Mouse (Mus musculus) right cerebral cortex, adult 2 months (tissue): ENCODE results near the gene Tlr9.

Experiments used
- DNase-seq, 2 experiments: peaks; one replicate each; pipeline ENCODE4 v3.0.0; 2021 to 2022; ENCODE audit warnings: low spot score in 2 of 2

Tlr9 gene

GRCm38 (mm10) chr9:106222261-106222851 is at the start of gene Tlr9:
Gene Tlr9, plus strand, starts transcription at chr9:106222598.
- no peak for DNase-seq

GRCm38 (mm10) chr9:106173363-106173762 is 49.0 kb upstream of the Tlr9 start:
- DNase-seq = no peak

- DNase-seq = no peak
Observed at GRCm38 (mm10) chr9:106175552-106176200, 46.7 kb upstream of the Tlr9 start.

- DNase-seq = no peak
Observed at GRCm38 (mm10) chr9:106176769-106177168, 45.6 kb upstream of the Tlr9 start.

- no peak for DNase-seq
Observed at GRCm38 (mm10) chr9:106177799-106178198, 44.6 kb upstream of the Tlr9 start.

- DNase-seq = no peak
Observed at GRCm38 (mm10) chr9:106179454-106179853, 42.9 kb upstream of the Tlr9 start.

GRCm38 (mm10) chr9:106179964-106180363 is 42.4 kb upstream of the Tlr9 start:
- DNase-seq = no peak

GRCm38 (mm10) chr9:106182146-106182545 is 40.3 kb upstream of the Tlr9 start:
- DNase-seq = no peak

- DNase-seq = no peak
Observed at GRCm38 (mm10) chr9:106183996-106184395, 38.4 kb upstream of the Tlr9 start.

- no peak for DNase-seq
Observed at GRCm38 (mm10) chr9:106191355-106191754, 31.0 kb upstream of the Tlr9 start.

GRCm38 (mm10) chr9:106192024-106192423 is 30.4 kb upstream of the Tlr9 start:
- no peak for DNase-seq

GRCm38 (mm10) chr9:106192998-106193397 is 29.4 kb upstream of the Tlr9 start:
- DNase-seq = peak in 1 of 2 experiments; percentile 49

GRCm38 (mm10) chr9:106193930-106194807 is 28.2 kb upstream of the Tlr9 start:
- no peak for DNase-seq

- no peak for DNase-seq
Observed at GRCm38 (mm10) chr9:106195693-106196092, 26.7 kb upstream of the Tlr9 start.

GRCm38 (mm10) chr9:106197081-106197713 is 25.2 kb upstream of the Tlr9 start:
- no peak for DNase-seq

GRCm38 (mm10) chr9:106197732-106198131 is 24.7 kb upstream of the Tlr9 start:
- no peak for DNase-seq

GRCm38 (mm10) chr9:106198962-106199458 is 23.4 kb upstream of the Tlr9 start:
- no peak for DNase-seq

GRCm38 (mm10) chr9:106199535-106200272 is 22.7 kb upstream of the Tlr9 start, which contains the start of gene Ppm1m:
Gene Ppm1m, minus strand, starts transcription at chr9:106199746.
- no peak for DNase-seq

GRCm38 (mm10) chr9:106201895-106202294 is 20.5 kb upstream of the Tlr9 start:
- no peak for DNase-seq

- peak; percentile 82 to 86 for DNase-seq
Observed at GRCm38 (mm10) chr9:106202819-106203636, 19.4 kb upstream of the Tlr9 start, which contains the start of gene Twf2. Gene Twf2, plus strand, starts transcription at chr9:106203108.
